Mouse (Mus musculus): Measurements from ENCODE around the gene Gpi1.

- TF ChIP-seq POLR2A (IDR thresholded peaks at IDR 0.05; ENCODE audit: insufficient read depth, low read length): no peak
- no peak for TF ChIP-seq CTCF (IDR thresholded peaks at IDR 0.05; ENCODE audit: low read depth, low read length)
These were observed 45.9 kb upstream of the Gpi1 start for GRCm38 (mm10) chr7:34276066-34276465.

All from ES-Bruce4 (cell line).